Mouse (Mus musculus): Measurements from ENCODE around the gene Cldn5. TPM values are rescaled to one million over a fixed set of nuclear protein-coding genes. Genes with fewer than 3 reads are reported as not detected.

Cldn5 gene
- polyA plus RNA-seq (2015; fragmentation: Nextera tagmentation; extraction: Ambion mirVana), result 26.0 and 27.2 TPM in 2 replicates

DNA sequence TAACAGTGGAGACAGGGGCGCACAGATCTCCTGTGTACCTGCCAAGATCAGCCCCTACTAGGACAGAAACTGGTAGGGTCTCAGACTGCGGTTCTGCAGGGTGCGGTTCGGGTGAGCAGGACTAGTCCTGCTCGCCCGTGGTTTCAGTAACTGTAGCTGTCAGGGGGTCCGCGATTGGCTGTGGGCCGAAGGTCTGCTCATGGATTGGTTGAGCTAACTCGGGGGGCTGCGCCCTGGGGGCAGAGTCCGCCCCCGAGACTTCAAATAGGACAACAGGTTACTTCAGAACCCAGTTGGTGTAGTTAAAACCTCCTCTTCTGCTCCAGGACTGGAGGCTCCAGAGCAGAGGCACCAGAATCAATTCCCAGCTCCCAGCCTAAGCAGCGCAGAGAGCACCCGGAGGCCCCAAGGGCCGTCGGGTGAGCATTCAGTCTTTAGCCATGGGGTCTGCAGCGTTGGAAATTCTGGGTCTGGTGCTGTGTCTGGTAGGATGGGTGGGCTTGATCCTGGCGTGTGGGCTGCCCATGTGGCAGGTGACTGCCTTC is at the start of gene Cldn5:
Cldn5 (plus strand) TSS at position 292 of the 545 bp plus-strand sequence.
- Histone ChIP-seq H3K9me3 (ENCODE audit: control insufficient read depth, low read length) (no peaks in the 10 kb centered on the region), H3K27ac (ENCODE audit: low read length) (peak within 1 kb of the TSS; percentile 48; the same call in 1 of the 2 replicates), H3K4me1 (ENCODE audit: control insufficient read depth, insufficient read depth, low read length) (peaks cover 9% of the 10 kb centered on the region; the same call in 1 of the 2 replicates), H3K36me3 (ENCODE audit: control insufficient read depth, insufficient read depth, low read length) (no peaks in the 10 kb centered on the region), H3K27me3 (replicated peaks; ENCODE audit: control insufficient read depth, insufficient read depth, low read length) (peaks cover 39% of the 10 kb centered on the region), H3K4me2 (ENCODE audit: low read depth, low read length) (peak within 1 kb of the TSS; percentile 66), H3K4me3 (ENCODE audit: low read length) (peak within 1 kb of the TSS; percentile 49), H3K9ac (ENCODE audit: low read depth, low read length) (peak within 1 kb of the TSS; percentile 51)
- ATAC-seq, result peak; percentile 65
- 8% methylated on average over 19 of the region's 19 CpGs for WGBS

DNA sequence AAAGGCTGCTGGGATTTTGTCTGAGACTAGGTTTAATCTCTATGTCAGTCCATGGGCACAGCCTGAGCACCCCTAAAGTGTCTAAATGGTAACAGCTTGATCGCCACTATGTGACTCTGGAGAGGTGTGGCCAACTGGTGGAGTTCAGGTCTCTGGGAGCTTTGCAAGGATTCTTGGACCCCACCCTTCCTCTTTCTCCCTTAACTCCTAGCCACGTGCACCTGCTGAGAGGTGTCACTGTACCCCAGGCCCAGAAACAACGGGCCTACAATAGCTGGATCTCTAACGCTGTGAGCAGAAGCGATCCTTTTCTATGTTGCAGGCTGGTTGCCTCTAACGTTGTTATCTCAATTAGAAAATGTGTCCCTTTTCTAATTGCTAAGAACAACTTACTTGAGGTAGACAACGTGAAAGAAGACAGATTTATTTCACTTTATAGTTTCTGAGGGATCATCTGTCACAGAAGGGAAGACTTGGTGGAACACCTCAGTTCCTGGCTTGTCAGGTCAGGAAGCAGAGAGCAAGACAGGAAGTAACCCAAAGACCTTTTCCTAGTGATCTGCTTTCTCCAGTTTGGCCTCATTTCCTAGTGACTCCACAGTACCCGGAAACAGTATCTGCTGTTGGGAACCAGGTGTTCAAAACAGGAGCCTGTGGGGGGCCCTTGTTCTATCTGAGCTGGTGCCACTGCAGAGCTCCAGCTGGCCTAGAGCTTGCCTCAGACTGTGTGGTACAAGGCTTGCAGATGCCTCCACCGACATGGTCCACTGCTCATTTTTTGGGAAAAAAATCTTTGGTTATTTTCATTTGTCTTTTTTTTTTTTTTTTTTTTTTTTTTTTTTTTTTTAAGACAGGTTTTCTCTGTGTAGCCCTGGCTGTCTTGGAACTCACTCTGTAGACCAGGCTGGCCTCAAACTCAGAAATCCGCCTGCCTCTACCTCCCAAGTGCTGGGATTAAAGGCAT is 48.8 kb upstream of the Cldn5 start:
- no peaks in the 10 kb centered on the region for H3K9me3 ChIP-seq (ENCODE audit: control insufficient read depth, low read length)
- no peaks in the 10 kb centered on the region for H3K36me3 ChIP-seq (ENCODE audit: control insufficient read depth, insufficient read depth, low read length)
- H3K4me1 ChIP-seq (ENCODE audit: control insufficient read depth, insufficient read depth, low read length), result no peaks in the 10 kb centered on the region
- no peak overlapping the region for H3K9ac ChIP-seq (ENCODE audit: low read depth, low read length)
- no peak overlapping the region for H3K4me2 ChIP-seq (ENCODE audit: low read depth, low read length)
- 69% methylated on average over 10 of the region's 10 CpGs for WGBS
- ATAC-seq, result no peak
- H3K27me3 ChIP-seq (replicated peaks; ENCODE audit: control insufficient read depth, insufficient read depth, low read length), result no peaks in the 10 kb centered on the region
- no peak overlapping the region for H3K4me3 ChIP-seq (ENCODE audit: low read length)
- no peak overlapping the region for H3K27ac ChIP-seq (ENCODE audit: low read length)

DNA sequence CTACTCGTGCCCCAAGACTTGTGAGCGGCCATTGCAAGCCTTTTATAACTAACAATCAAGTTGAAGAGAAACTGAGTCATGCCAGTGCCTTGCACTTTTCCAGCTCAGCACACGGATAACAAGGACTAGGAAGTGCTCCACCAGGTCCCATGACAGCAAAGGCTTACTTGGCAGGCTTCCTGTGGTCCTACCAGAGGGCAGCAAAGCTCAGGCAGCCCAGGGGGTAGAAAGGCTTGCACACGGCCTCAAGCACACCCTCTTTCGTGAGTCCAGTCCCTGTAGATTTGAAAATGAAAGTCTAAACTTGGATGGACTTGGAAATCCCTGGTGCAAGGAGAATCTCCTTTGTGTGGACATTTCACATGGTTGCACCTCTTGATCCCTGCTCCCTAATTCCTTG is 47.5 kb upstream of the Cldn5 start:
- Histone ChIP-seq H3K27me3 (replicated peaks; ENCODE audit: control insufficient read depth, insufficient read depth, low read length) (no peaks in the 10 kb centered on the region), H3K4me2 (ENCODE audit: low read depth, low read length) (no peak overlapping the region), H3K4me1 (ENCODE audit: control insufficient read depth, insufficient read depth, low read length) (no peaks in the 10 kb centered on the region), H3K4me3 (ENCODE audit: low read length) (no peak overlapping the region), H3K9me3 (ENCODE audit: control insufficient read depth, low read length) (no peaks in the 10 kb centered on the region), H3K36me3 (ENCODE audit: control insufficient read depth, insufficient read depth, low read length) (no peaks in the 10 kb centered on the region), H3K9ac (ENCODE audit: low read depth, low read length) (no peak overlapping the region), H3K27ac (ENCODE audit: low read length) (no peak overlapping the region)
- WGBS, result 69% methylated on average over 5 of the region's 5 CpGs
- ATAC-seq, result no peak

DNA sequence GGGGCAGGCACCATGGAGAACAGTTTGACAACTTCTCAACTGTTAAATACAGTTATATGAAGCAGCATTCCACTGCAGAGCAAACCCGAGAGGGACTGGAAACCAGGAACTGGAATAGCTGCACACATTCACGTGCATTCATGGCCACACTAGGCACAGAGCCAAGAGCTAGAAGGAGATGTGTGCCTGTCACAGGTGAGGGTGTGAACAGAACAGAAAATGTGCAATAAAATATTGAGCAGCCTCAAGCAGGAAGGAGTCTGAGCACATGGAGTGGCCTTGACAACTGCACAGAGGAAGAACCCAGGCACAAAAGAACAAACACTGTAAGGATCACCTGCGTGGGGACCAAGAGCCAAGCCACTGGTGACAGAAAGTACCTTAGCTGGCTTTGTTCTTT is 46.0 kb upstream of the Cldn5 start:
- Histone ChIP-seq H3K4me1 (ENCODE audit: control insufficient read depth, insufficient read depth, low read length) (no peaks in the 10 kb centered on the region), H3K9ac (ENCODE audit: low read depth, low read length) (no peak overlapping the region), H3K4me2 (ENCODE audit: low read depth, low read length) (no peak overlapping the region), H3K27ac (ENCODE audit: low read length) (no peak overlapping the region), H3K9me3 (ENCODE audit: control insufficient read depth, low read length) (no peaks in the 10 kb centered on the region), H3K4me3 (ENCODE audit: low read length) (no peak overlapping the region), H3K36me3 (ENCODE audit: control insufficient read depth, insufficient read depth, low read length) (no peaks in the 10 kb centered on the region), H3K27me3 (replicated peaks; ENCODE audit: control insufficient read depth, insufficient read depth, low read length) (no peaks in the 10 kb centered on the region)
- ATAC-seq, result peak; percentile 86
- 49% methylated on average over 3 of the region's 3 CpGs for WGBS

DNA sequence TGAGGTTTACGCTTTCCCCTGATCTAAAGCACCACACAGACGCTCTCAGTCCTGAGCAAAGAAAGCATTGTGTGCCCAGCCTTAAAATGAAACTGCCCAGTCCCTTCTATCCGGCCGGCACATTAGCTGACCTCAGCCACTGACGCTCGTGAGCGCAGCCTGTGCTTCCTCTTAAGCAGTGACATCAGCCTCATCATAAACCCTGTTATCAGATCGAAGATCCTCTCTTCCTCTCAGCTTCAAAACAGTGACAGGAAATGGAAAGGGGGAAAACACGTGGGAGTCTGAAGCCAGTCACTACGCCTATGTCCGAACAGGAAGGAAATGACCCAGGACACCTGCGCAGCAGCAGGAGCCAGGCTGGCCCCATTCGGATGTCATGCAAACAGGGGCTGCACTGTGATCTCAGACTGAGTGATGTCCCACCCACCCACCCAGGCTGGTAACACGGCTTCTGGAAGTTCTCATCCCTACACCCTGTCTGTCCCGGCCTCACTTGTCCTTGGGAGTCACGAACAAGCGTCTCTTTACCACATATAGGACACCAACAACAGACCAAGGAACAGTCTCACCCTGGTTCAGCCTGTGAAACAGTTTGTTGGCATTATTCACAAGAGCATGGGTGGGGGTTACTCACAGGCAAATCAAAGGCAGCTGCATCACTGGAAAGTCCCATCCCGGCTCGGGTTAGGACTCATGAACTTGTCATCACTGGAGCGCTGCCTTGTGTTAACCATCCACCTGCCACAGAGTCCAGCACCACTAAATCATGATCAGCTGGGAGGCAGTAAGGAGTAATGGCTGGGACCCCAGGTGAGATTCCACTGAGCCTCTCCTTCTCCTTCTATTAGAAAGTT is 43.3 kb upstream of the Cldn5 start:
- Histone ChIP-seq H3K27ac (ENCODE audit: low read length) (no peak overlapping the region), H3K9ac (ENCODE audit: low read depth, low read length) (peak overlapping the region; percentile 15; the same call in 1 of the 2 replicates), H3K4me2 (ENCODE audit: low read depth, low read length) (peak overlapping the region; percentile 36), H3K27me3 (replicated peaks; ENCODE audit: control insufficient read depth, insufficient read depth, low read length) (no peaks in the 10 kb centered on the region), H3K9me3 (ENCODE audit: control insufficient read depth, low read length) (no peaks in the 10 kb centered on the region), H3K36me3 (ENCODE audit: control insufficient read depth, insufficient read depth, low read length) (no peaks in the 10 kb centered on the region), H3K4me1 (ENCODE audit: control insufficient read depth, insufficient read depth, low read length) (no peaks in the 10 kb centered on the region), H3K4me3 (ENCODE audit: low read length) (peak overlapping the region; percentile 4)
- ATAC-seq, result peak; percentile 65
- WGBS, result 41% methylated on average over 20 of the region's 20 CpGs

DNA sequence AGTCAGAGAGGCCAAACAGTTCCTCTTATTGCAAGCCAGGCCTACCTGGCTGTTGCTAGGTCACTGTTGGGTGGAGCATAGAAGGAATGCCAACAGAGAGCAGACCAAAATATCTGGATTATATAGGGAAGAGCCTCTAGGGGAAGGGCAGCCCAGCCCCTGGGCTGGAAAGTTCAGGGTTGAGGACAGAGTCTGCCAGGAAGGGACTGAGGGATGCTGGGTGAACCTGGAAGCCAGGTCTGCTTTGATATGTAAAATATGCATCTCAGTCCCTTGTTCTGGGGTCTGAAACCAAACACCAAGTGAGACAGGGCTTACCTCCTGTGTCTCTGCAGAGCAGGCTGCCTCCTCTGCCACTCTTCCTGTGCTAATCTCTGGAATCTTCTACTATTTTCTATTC is 38.3 kb upstream of the Cldn5 start:
- Histone ChIP-seq H3K27me3 (replicated peaks; ENCODE audit: control insufficient read depth, insufficient read depth, low read length) (no peaks in the 10 kb centered on the region), H3K4me1 (ENCODE audit: control insufficient read depth, insufficient read depth, low read length) (no peaks in the 10 kb centered on the region), H3K9me3 (ENCODE audit: control insufficient read depth, low read length) (no peaks in the 10 kb centered on the region), H3K27ac (ENCODE audit: low read length) (no peak overlapping the region), H3K36me3 (ENCODE audit: control insufficient read depth, insufficient read depth, low read length) (no peaks in the 10 kb centered on the region), H3K4me2 (ENCODE audit: low read depth, low read length) (no peak overlapping the region), H3K9ac (ENCODE audit: low read depth, low read length) (no peak overlapping the region), H3K4me3 (ENCODE audit: low read length) (no peak overlapping the region)
- ATAC-seq, result no peak

DNA sequence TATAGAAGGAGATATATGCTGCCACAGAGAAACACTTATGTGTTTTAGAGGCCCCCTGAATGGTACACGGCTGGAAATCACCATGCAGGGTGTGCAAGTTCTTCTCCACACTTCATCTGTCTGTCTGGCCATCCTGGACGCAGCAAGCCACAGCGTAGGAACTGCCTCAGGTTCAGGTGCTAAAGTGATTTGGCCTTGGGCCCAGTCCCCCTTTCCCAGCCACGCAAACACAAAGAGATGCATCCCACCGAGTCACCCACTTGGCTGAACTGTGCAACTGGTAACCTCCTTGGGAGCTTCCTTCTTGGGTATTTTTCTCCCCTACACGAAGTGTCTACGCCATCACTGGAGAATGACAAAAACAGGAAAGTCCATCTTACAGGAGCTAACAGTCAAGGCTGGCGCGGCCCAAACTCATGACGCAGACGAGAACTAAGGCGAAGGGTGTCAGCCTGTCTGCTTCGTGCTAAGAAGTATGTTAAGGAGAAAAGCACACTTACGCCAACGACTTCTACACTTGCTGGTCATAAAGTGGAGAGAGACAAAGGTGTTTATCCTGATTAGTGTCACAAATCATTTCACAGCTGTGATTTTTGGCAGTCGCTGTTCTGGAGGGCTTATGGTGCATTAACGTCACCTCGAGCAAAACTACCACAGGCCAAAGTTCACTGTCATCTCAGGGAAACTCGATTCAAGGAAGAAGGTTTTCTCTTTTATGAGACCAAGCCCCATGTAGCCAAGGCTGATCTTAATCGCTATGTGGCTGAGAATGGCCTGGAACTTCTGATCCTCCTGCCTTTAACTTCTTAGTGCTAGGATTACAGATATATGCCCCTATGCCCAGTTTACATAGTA is 30.2 kb upstream of the Cldn5 start:
- peak; percentile 75 for ATAC-seq
- H3K27ac ChIP-seq (ENCODE audit: low read length), result no peak overlapping the region; the same call in 1 of the 2 replicates
- 68% methylated on average over 20 of the region's 20 CpGs for WGBS
- H3K27me3 ChIP-seq (replicated peaks; ENCODE audit: control insufficient read depth, insufficient read depth, low read length), result no peaks in the 10 kb centered on the region
- no peaks in the 10 kb centered on the region for H3K4me1 ChIP-seq (ENCODE audit: control insufficient read depth, insufficient read depth, low read length)
- no peak overlapping the region for H3K4me2 ChIP-seq (ENCODE audit: low read depth, low read length)
- H3K36me3 ChIP-seq (ENCODE audit: control insufficient read depth, insufficient read depth, low read length), result no peaks in the 10 kb centered on the region
- no peaks in the 10 kb centered on the region for H3K9me3 ChIP-seq (ENCODE audit: control insufficient read depth, low read length)
- H3K4me3 ChIP-seq (ENCODE audit: low read length), result no peak overlapping the region
- no peak overlapping the region for H3K9ac ChIP-seq (ENCODE audit: low read depth, low read length)

DNA sequence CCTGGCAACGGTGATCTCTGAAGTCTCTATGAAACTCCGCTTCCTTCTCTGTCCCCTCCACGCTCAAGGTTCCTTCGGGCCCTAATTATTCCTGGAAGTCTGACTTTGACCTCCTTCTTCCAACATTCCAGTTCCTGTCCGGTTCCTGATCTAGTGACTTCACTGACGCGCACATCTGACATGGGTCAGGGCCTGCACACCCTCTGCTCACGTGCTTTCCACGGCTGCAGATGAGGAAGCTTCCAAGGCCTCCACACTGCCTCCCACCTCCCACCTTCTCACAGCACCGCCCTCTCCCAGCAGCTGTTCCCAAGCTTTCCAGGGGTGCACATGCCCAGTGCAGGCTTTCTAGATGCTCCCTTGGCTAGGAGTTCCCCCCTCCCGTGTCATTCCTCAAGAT is 25.5 kb upstream of the Cldn5 start:
- Histone ChIP-seq H3K4me3 (ENCODE audit: low read length) (no peak overlapping the region), H3K9me3 (ENCODE audit: control insufficient read depth, low read length) (no peaks in the 10 kb centered on the region), H3K36me3 (ENCODE audit: control insufficient read depth, insufficient read depth, low read length) (no peaks in the 10 kb centered on the region), H3K9ac (ENCODE audit: low read depth, low read length) (no peak overlapping the region), H3K4me1 (ENCODE audit: control insufficient read depth, insufficient read depth, low read length) (no peaks in the 10 kb centered on the region), H3K4me2 (ENCODE audit: low read depth, low read length) (no peak overlapping the region), H3K27me3 (replicated peaks; ENCODE audit: control insufficient read depth, insufficient read depth, low read length) (no peaks in the 10 kb centered on the region), H3K27ac (ENCODE audit: low read length) (no peak overlapping the region)
- WGBS, result 70% methylated on average over 11 of the region's 11 CpGs
- no peak for ATAC-seq
